10 mouse cellular contexts compared by ENCODE assay signal in the genomic region with DNA sequence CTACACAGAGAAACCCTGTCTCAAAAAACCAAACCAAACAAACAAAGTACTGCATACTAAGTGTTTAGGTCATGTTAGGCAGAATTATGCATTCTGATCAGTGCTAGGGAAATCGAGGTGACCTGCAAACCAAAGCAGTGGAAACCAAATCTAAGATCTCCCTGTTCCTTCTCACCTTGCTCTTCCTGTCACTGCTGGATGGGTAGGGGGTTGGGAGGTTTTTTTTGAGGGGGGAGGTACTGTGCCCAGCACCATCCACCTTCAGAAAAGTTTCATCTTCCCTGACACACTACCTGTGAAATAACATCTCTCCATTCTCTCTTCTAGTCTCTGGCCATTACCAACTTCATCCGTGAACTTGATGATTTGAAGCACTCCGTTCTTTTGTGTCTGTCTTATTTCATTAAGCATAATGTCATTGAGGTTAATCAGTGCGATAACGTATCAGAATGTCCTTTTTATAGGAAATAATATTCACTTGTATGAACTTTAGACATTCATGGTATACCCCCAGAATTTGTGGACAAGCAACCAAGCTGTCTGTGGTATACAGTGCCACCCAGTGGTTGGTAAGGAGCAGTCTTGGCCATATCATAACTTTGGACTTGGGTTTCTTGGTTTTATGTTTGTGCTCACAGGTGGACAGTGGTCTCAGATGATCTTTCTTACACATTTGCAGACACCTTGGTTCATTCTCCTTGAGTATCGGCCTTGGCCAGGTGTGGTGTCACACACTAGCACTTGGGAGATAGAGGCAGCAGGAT. TPM values are rescaled to one million over a fixed set of nuclear protein-coding genes. Genes with fewer than 3 reads are reported as not detected.
DNase-seq lines count a peak whose midpoint lies in the region; ATAC-seq and TF ChIP-seq lines count a peak whose summit lies in the region.
"Had no signal": no experiment of that assay in that cellular context is flagged by ENCODE, and none has a peak within 500 bp of the region (broad histone marks: within the 10 kb centered on the region; RNA-seq: fewer than 3 reads in every experiment).

No protein-coding gene starts in this region.

- no peaks in the 10 kb centered on the region for H3K36me3 ChIP-seq in midbrain, postnatal 0 days (ENCODE audit: insufficient read depth, low read length)
- H3K36me3 ChIP-seq in midbrain, embryonic 15.5 days (replicated peaks): no peaks in the 10 kb centered on the region
- H3K36me3 ChIP-seq: embryonic facial prominence, embryonic 15.5 days had no signal

- no peak overlapping the region for H3K4me3 ChIP-seq in midbrain, postnatal 0 days (ENCODE audit: low read depth, low read length)
- no peak overlapping the region for H3K4me3 ChIP-seq in midbrain, embryonic 15.5 days
- H3K4me3 ChIP-seq: embryonic facial prominence, embryonic 15.5 days had no signal

- intact Hi-C loops in gastrocnemius, postnatal 36 days (cut with DNase I): loop anchor here (10.0 kb wide), 2 partner anchors 222 to 882 kb away; no protein-coding TSS in a partner anchor

- peak; percentile 72 for TF ChIP-seq CTCF in midbrain, postnatal 0 days (IDR thresholded peaks at IDR 0.05)

- ATAC-seq in midbrain, postnatal 0 days (ENCODE audit: low FRiP score): no peak
- ATAC-seq in midbrain, embryonic 15.5 days (replicated peaks): no peak
- ATAC-seq: midbrain, embryonic 16.5 days had no signal

- H3K4me1 ChIP-seq in midbrain, postnatal 0 days (ENCODE audit: insufficient read depth, low read length): peaks cover 14% of the 10 kb centered on the region
- peaks cover 26% of the 10 kb centered on the region for H3K4me1 ChIP-seq in midbrain, embryonic 15.5 days

- H3K4me2 ChIP-seq in midbrain, postnatal 0 days (ENCODE audit: low read depth, low read length, poor library complexity, severe bottlenecking): no peak overlapping the region
- no peak overlapping the region for H3K4me2 ChIP-seq in midbrain, embryonic 15.5 days
- H3K4me2 ChIP-seq: embryonic facial prominence, embryonic 15.5 days had no signal

- H3K9ac ChIP-seq in midbrain, postnatal 0 days (replicated peaks; ENCODE audit: low read length, poor library complexity, severe bottlenecking): no peak overlapping the region
- no peak overlapping the region for H3K9ac ChIP-seq in midbrain, embryonic 15.5 days
- H3K9ac ChIP-seq: embryonic facial prominence, embryonic 15.5 days had no signal

- no peaks in the 10 kb centered on the region for H3K9me3 ChIP-seq in midbrain, postnatal 0 days (ENCODE audit: low read length)
- no peaks in the 10 kb centered on the region for H3K9me3 ChIP-seq in midbrain, embryonic 15.5 days
- H3K9me3 ChIP-seq: embryonic facial prominence, embryonic 15.5 days had no signal

- peak; percentile 53 for DNase-seq in embryo, embryonic 10 days (ENCODE audit: low spot score)
- no peak for DNase-seq in embryo, embryonic 9.5 days (ENCODE audit: extremely low spot score)
- peak; percentile 41 for DNase-seq in midbrain, postnatal 0 days (ENCODE audit: low spot score)
- peak; percentile 64 for DNase-seq in induced T-regulatory cell, adult 2 months (ENCODE audit: low read depth)
- peak; percentile 18 to 27 for DNase-seq in spleen, postnatal 36 days (ENCODE audit: low spot score in 2 of 2)
- no peak for DNase-seq in left cerebral cortex, adult 11 months (ENCODE audit: low spot score)
- no peak for DNase-seq in gastrocnemius, postnatal 36 days

- WGBS in midbrain, postnatal 0 days: 97% methylated on average over 6 of the region's 6 CpGs
- WGBS in midbrain, embryonic 15.5 days: 95% methylated on average over 6 of the region's 6 CpGs

- H3K27ac ChIP-seq in midbrain, postnatal 0 days (ENCODE audit: low read depth, low read length): no peak overlapping the region
- H3K27ac ChIP-seq in midbrain, embryonic 15.5 days: no peak overlapping the region
- H3K27ac ChIP-seq: embryonic facial prominence, embryonic 15.5 days had no signal

- no peaks in the 10 kb centered on the region for H3K27me3 ChIP-seq in midbrain, postnatal 0 days (ENCODE audit: insufficient read depth, low read length)
- no peaks in the 10 kb centered on the region for H3K27me3 ChIP-seq in midbrain, embryonic 15.5 days (replicated peaks)
- H3K27me3 ChIP-seq: embryonic facial prominence, embryonic 15.5 days had no signal

RNA-seq across cellular contexts. Expression of a gene that starts 2.3 kb away (rescaled TPM):
- 26.0 and 50.2 TPM in 2 replicates for total RNA-seq in midbrain, postnatal 0 days (2014; rRNA removed)
- 69.1 and 75.0 TPM in 2 replicates for polyA plus RNA-seq in midbrain, postnatal 0 days (2015; fragmentation: Nextera tagmentation; extraction: Ambion mirVana)
- 64.7 and 67.1 TPM in 2 replicates for polyA plus RNA-seq in midbrain, embryonic 15.5 days (2015; fragmentation: Nextera tagmentation; extraction: Ambion mirVana)
- 10 to 100 TPM; 20.9 to 25.9 TPM for total RNA-seq in gastrocnemius, postnatal 36 days (2021)

RNA-seq across cellular contexts. Expression of a gene that starts 2.4 kb away (rescaled TPM):
- total RNA-seq in midbrain, postnatal 0 days (2014; rRNA removed): 49.8 and 54.9 TPM in 2 replicates
- polyA plus RNA-seq in midbrain, postnatal 0 days (2015; fragmentation: Nextera tagmentation; extraction: Ambion mirVana): 9.5 and 10.7 TPM in 2 replicates
- polyA plus RNA-seq in midbrain, embryonic 15.5 days (2015; fragmentation: Nextera tagmentation; extraction: Ambion mirVana): 10.1 and 12.1 TPM in 2 replicates
- 1 to 10 TPM; 2.1 to 2.6 TPM for total RNA-seq in gastrocnemius, postnatal 36 days (2021)

Comparison
In these comparisons a context has a peak if more than half of its experiments do, and no peak if none do; other contexts are left out.
1. DNase-seq: peak in embryo, embryonic 10 days (single experiment), midbrain, postnatal 0 days (single experiment), induced T-regulatory cell, adult 2 months (single experiment) and spleen, postnatal 36 days (2 of 2); none in embryo, embryonic 9.5 days (single experiment), left cerebral cortex, adult 11 months (single experiment) and gastrocnemius, postnatal 36 days (0 of 2).
2. RNA of a gene that starts 2.4 kb away (total RNA-seq): 49.8 to 54.9 TPM in midbrain, postnatal 0 days; 2.1 to 2.6 TPM in gastrocnemius, postnatal 36 days; every median in the first group is over 10 times any median in the second.